Mouse (Mus musculus): Measurements from ENCODE around the gene Tceal7.

DNA sequence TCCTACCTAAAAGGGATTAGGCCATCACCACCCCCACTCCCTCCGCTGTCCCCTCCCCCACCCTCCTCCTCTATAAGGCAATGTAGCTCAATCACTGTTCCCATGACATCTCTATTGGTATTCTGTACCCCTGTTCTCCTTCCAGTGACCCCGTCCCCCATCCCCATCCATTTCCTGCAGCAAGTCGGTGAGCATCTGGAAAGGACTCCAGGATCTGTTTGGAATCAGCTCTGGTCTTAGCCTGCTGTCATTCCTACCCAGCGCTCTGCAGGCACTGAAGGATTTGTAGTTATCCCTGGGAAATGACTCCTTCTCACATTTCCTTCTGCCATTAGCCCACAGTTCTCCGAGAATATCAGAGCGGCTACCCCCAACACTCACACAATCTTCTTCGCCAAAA, 11.3 kb upstream of the Tceal7 start:
- TF ChIP-seq POLR2A (IDR thresholded peaks at IDR 0.05; ENCODE audit: borderline replicate concordance, insufficient read depth, low read length): no peak
- TF ChIP-seq CTCF (IDR thresholded peaks at IDR 0.05; ENCODE audit: borderline replicate concordance, insufficient read depth, low read depth, low read length): no peak

Measured in cerebellum, adult 2 months (tissue).